Mouse (Mus musculus) heart, adult 2 months (tissue): ENCODE data around the gene Cops3.

Experiments
- CTCF ChIP-seq: fragments of 200-600 bp; IDR thresholded peaks from 2 replicates; pipeline ENCODE4 v1.8.1; 2022; ENCODE audit warnings: antibody characterized with exemption, mild to moderate bottlenecking, moderate library complexity
- POLR2A ChIP-seq: fragments of 200-500 bp; IDR thresholded peaks from 2 replicates; pipeline ENCODE4 v1.6.1; 2011; ENCODE audit warnings: mild to moderate bottlenecking, low read depth, low read length, control low read depth; ENCODE audit not compliant: insufficient read depth

- TF ChIP-seq POLR2A (no peak), CTCF (no peak)
Observed at GRCm38 (mm10) chr11:59811211-59811610, 28.4 kb downstream of the Cops3 start.
